Mouse (Mus musculus) C2C12 (cell line): ENCODE data around the gene Nlrp1b. TPM values are rescaled to one million over a fixed set of nuclear protein-coding genes. Genes with fewer than 3 reads are reported as not detected.

Experiments used
- H3K27me3 ChIP-seq: one replicate; pipeline ENCODE4 v1.6.1; 2011; ENCODE audit not compliant: control insufficient read depth, insufficient read depth, insufficient read length
- H3K36me3 ChIP-seq: one replicate; pipeline ENCODE4 v1.6.1; 2011; ENCODE audit not compliant: control insufficient read depth, insufficient read depth
- H3K4me3 ChIP-seq: one replicate; pipeline ENCODE4 v1.5.1; 2011; ENCODE audit warnings: mild to moderate bottlenecking, control low read depth; ENCODE audit not compliant: poor library complexity, insufficient read depth, severe bottlenecking
- H3K79me2 ChIP-seq: one replicate; pipeline ENCODE4 v1.6.1; 2011; ENCODE audit not compliant: control insufficient read depth, insufficient read depth
- H3K79me3 ChIP-seq: one replicate; pipeline ENCODE4 v1.6.1; 2011; ENCODE audit warnings: low read depth, control low read depth
- H3ac ChIP-seq: one replicate; pipeline ENCODE3; 2011; ENCODE audit warnings: low read depth; ENCODE audit not compliant: control insufficient read depth, insufficient read length
- CEBPB ChIP-seq: IDR thresholded peaks from one replicate; pipeline ENCODE4 v1.6.1; 2011; ENCODE audit warnings: low read depth, mild to moderate bottlenecking, control low read depth, moderate library complexity
- CTCF ChIP-seq: IDR thresholded peaks from one replicate; pipeline ENCODE4 v1.5.1; 2011; ENCODE audit not compliant: control insufficient read depth, insufficient read depth, insufficient read length
- FOSL1 ChIP-seq: IDR thresholded peaks from one replicate; pipeline ENCODE4 v1.8.0; 2011; ENCODE audit warnings: mild to moderate bottlenecking, low read length; ENCODE audit not compliant: poor library complexity, insufficient read depth, severe bottlenecking
- MAX ChIP-seq: IDR thresholded peaks from one replicate; pipeline ENCODE4 v1.6.1; 2011; ENCODE audit warnings: mild to moderate bottlenecking, control low read depth
- MYOD1 ChIP-seq: IDR thresholded peaks from one replicate; pipeline ENCODE4 v1.6.1; 2011; ENCODE audit warnings: low read depth; ENCODE audit not compliant: control insufficient read depth, insufficient read length
- MYOG ChIP-seq: IDR thresholded peaks from one replicate; pipeline ENCODE4 v1.6.1; 2011; ENCODE audit not compliant: control insufficient read depth, insufficient read length; ENCODE audit errors: extremely low read depth
- USF1 ChIP-seq: IDR thresholded peaks from one replicate; pipeline ENCODE4 v1.6.1; 2011; ENCODE audit warnings: low read depth, mild to moderate bottlenecking, control low read depth, moderate library complexity
- polyA plus RNA-seq: library from polyadenylated mRNA; unstranded; fragments of >200 nt; fragmentation: generic; extraction: Trizol; gene quantifications from one replicate; pipeline ENCODE4 v1.2.1, GENCODE M21; 2012; ENCODE audit warnings: missing spikeins

Nlrp1b gene
- polyA plus RNA-seq, 1 experiment: not detected

- H3K79me2 ChIP-seq: no peaks in the 10 kb centered on the region
- no peaks in the 10 kb centered on the region for H3K79me3 ChIP-seq
- H3ac ChIP-seq: no peak overlapping the region
- TF ChIP-seq FOSL1: no peak
- no peak for TF ChIP-seq CEBPB
- no peak for TF ChIP-seq MYOD1
- H3K36me3 ChIP-seq: no peaks in the 10 kb centered on the region
- H3K4me3 ChIP-seq: no peak overlapping the region
- H3K27me3 ChIP-seq: no peaks in the 10 kb centered on the region
These were observed 60.9 kb downstream of the Nlrp1b start for GRCm38 (mm10) chr11:71169633-71170032.

DNA sequence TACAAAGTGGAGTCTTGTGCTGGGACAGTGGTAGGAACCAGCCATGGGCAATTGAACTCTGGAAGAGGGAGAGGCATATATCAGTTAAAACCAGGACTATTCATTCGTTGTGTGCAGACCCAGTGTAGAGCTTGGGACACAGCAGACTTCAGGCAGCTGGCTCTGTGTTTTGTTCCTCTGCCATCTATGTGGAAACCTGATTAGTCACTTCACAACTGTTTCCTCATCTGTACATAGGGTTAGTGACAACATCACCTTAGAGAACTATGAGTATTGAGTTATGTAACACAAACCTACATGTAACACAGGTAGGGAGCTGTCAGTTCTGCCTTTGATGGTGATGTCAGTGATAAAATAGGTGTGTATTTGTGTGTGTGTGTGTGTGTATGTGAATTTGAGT is 66.4 kb downstream of the Nlrp1b start:
- no peaks in the 10 kb centered on the region for H3K27me3 ChIP-seq
- TF ChIP-seq MYOD1 (no peak), MYOG (no peak), CEBPB (no peak), FOSL1 (no peak), USF1 (no peak), CTCF (no peak), MAX (no peak)
- no peaks in the 10 kb centered on the region for H3K36me3 ChIP-seq
- H3ac ChIP-seq: no peak overlapping the region
- H3K79me3 ChIP-seq: no peaks in the 10 kb centered on the region
- H3K4me3 ChIP-seq: no peak overlapping the region
- H3K79me2 ChIP-seq: no peaks in the 10 kb centered on the region

GRCm38 (mm10) chr11:71159439-71160136 is 70.9 kb downstream of the Nlrp1b start:
- Histone ChIP-seq H3K79me3 (no peaks in the 10 kb centered on the region), H3K27me3 (no peaks in the 10 kb centered on the region), H3K79me2 (no peaks in the 10 kb centered on the region), H3K36me3 (no peaks in the 10 kb centered on the region), H3ac (no peak overlapping the region), H3K4me3 (no peak overlapping the region)
- TF ChIP-seq MYOG (no peak), CTCF (no peak), MYOD1 (no peak), MAX (no peak), USF1 (no peak), FOSL1 (no peak), CEBPB (no peak)

DNA sequence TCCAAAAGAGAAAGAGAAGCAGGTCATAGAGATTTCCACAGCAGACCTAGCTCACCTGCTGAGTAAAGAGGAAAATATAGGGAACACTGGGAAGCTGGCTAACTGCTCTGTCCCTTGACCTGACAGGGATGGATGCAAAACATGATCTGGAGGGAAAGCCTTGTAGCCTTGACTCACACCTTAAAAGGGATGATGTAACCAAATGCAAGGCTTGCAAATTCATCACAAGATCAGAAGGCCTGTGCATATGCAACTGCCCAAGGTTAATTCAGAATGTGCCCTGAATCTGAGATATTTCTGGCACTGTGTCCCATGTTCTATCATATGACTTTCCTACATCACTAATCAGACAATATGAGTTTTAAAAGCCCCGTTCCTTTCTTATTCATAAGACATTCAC is 75.3 kb downstream of the Nlrp1b start:
- Histone ChIP-seq H3K36me3 (no peaks in the 10 kb centered on the region), H3K79me3 (no peaks in the 10 kb centered on the region), H3ac (no peak overlapping the region), H3K27me3 (no peaks in the 10 kb centered on the region), H3K79me2 (no peaks in the 10 kb centered on the region), H3K4me3 (no peak overlapping the region)
- TF ChIP-seq MYOG (no peak), USF1 (no peak), FOSL1 (no peak), CTCF (no peak), CEBPB (no peak), MAX (no peak), MYOD1 (no peak)

DNA sequence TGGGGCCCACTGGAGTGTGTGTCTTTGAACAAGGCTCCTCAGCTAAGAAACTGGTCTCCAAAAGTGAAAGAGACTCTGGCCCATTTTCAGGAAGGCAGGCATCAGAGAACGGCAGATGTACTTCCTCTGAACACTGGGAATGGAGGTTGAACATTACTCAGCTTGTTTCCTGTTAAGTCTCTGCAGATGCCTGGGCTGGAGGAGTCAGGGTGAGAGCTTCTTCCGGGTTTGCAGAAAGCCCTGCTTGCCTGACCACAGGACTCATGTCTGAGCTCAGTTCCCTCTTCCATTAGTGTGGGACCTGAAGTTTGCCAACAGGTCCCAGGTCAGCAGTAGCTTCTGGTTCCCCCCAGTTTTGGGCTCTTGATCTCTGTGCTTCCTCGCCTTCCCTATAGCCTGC is 85.9 kb downstream of the Nlrp1b start, which contains the start of gene Nlrp1a:
Nlrp1a (minus strand) TSS at position 44 of the 400 bp plus-strand sequence.
- Histone ChIP-seq H3K4me3 (no peak within 1 kb of the TSS), H3ac (no peak within 1 kb of the TSS), H3K27me3 (no peaks in the 10 kb centered on the region), H3K79me3 (no peaks in the 10 kb centered on the region), H3K79me2 (no peaks in the 10 kb centered on the region), H3K36me3 (no peaks in the 10 kb centered on the region)
- TF ChIP-seq CEBPB: no peak
- TF ChIP-seq CTCF: no peak
- TF ChIP-seq MYOG: no peak
- TF ChIP-seq USF1: no peak
- TF ChIP-seq FOSL1: no peak
- no peak for TF ChIP-seq MAX
- TF ChIP-seq MYOD1: no peak
